Mouse (Mus musculus): ENCODE data around the gene Zbtb12. TPM values are rescaled to one million over a fixed set of nuclear protein-coding genes. Genes with fewer than 3 reads are reported as not detected.
A peak's percentile ranks its signal among the peaks of the same experiment; 100 is the strongest.
"Not testable (repeated sequence)": the region's sequence is repeated elsewhere in the genome, so short reads cannot be mapped to it uniquely, and the experiment has no call there.

The Zbtb12 gene
- 6.9 and 9.3 TPM in 2 replicates for total RNA-seq (2012; rRNA removed)
- 2.2 and 2.4 TPM in 2 replicates for total RNA-seq (2014; rRNA removed)
- polyA plus RNA-seq (2012; ENCODE audit: insufficient read length, low read depth), result 8.0 and 8.5 TPM in 2 replicates

DNA sequence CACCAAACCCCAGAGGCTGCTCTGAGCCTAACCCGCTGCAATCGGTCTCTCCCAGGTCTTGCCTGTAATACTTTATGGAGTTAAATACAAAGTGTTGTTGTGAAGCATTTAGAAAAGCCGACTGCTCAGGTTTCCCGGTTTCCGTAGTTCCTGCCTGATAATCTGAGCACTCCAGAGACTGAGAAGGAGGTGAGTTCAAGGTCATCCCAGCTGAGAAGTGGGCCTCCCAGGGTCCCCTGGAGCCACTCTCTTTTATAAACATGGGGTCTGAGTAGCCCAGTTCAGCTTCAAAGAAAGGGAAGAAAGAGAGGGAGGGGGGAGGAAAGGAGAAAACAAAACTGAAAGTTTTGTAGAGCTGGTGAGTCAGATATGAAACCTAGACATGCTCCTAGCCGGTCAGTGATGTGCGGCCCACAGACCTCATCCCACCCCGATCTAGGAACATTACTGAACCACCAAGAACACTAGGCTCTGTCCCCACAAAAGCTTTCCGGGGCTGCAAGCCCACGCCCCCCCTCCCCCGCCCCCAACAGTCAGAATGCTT lies at the start of gene Zbtb12:
Gene Zbtb12, plus strand, starts transcription at position 148 of the 544 bp plus-strand sequence.
- peak within 1 kb of the TSS; percentile 37 for H3K27ac ChIP-seq (ENCODE audit: insufficient read depth, low read depth)
- H3K27me3 ChIP-seq (replicated peaks), result no peaks in the 10 kb centered on the region
- H3K79me2 ChIP-seq (replicated peaks; ENCODE audit: control insufficient read depth, extremely low read depth, insufficient read depth, poor library complexity, severe bottlenecking), result no peaks in the 10 kb centered on the region
- H3K4me1 ChIP-seq (ENCODE audit: control insufficient read depth in 1 of 2, insufficient read depth in 2 of 2), result peaks cover 11 to 33% of the 10 kb centered on the region in 2 experiments
- H3K9ac ChIP-seq (ENCODE audit: insufficient read depth, low read depth), result peak within 1 kb of the TSS; percentile 52
- peak; percentile 49 for DNase-seq (ENCODE audit: extremely low read depth)
- in situ Hi-C loops (cut with MboI; ENCODE audit: low pct_ligation_motif_present, low pct_unique_long_range_greater_than_20kb, low sequenced_read_pairs) (no loop called here), dilution Hi-C loops (cut with MboI; ENCODE audit: extremely low pct_ligation_motif_present, extremely low pct_unique_long_range_greater_than_20kb, low sequenced_read_pairs) (no loop called here)
- H3K9me3 ChIP-seq (replicated peaks; ENCODE audit: low read length), result no peaks in the 10 kb centered on the region
- peak within 1 kb of the TSS in 2 of 3 experiments; percentile 18 to 37 for H3K4me3 ChIP-seq (replicated peaks in 1 of 3; ENCODE audit: low read depth in 2 of 3, low read length in 2 of 3, poor library complexity in 1 of 3)
- TF ChIP-seq RAD21 (IDR thresholded peaks at IDR 0.05; ENCODE audit: low read depth, low read length) (no peak), MAX (IDR thresholded peaks at IDR 0.05; ENCODE audit: low read length) (no peak), MEF2A (IDR thresholded peaks at IDR 0.05; ENCODE audit: borderline replicate concordance, low read depth, low read length) (no peak), KAT2A (IDR thresholded peaks at IDR 0.05; ENCODE audit: insufficient replicate concordance, low read length) (no peak), CHD1 (IDR thresholded peaks at IDR 0.05; ENCODE audit: low read depth, low read length) (peak; percentile 71; the same call in 1 of the 2 replicates), MXI1 (IDR thresholded peaks at IDR 0.05; ENCODE audit: low read depth, low read length) (0 out of 2 replicates have a peak, but pooled peaks have one; percentile 29), NELFE (IDR thresholded peaks at IDR 0.05; ENCODE audit: low read depth, low read length) (no peak), MAZ (IDR thresholded peaks at IDR 0.05; ENCODE audit: low read depth, low read length) (peak; percentile 97), MYC (IDR thresholded peaks at IDR 0.05; ENCODE audit: low read depth, low read length) (peak; percentile 52), SMC3 (IDR thresholded peaks at IDR 0.05; ENCODE audit: low read depth, low read length) (no peak), ZC3H11A (IDR thresholded peaks at IDR 0.05; ENCODE audit: low read depth, low read length) (no peak), ETS1 (conservative IDR thresholded peaks at IDR 0.05; ENCODE audit: low read depth, low read length) (peak; percentile 75), NRF1 (IDR thresholded peaks at IDR 0.05; ENCODE audit: low read depth, low read length) (no peak), HCFC1 (IDR thresholded peaks at IDR 0.05; ENCODE audit: low read depth, low read length) (no peak), TCF12 (IDR thresholded peaks at IDR 0.05; ENCODE audit: low read depth, low read length) (no peak; the same call in 1 of the 2 replicates), RCOR1 (conservative IDR thresholded peaks at IDR 0.05; ENCODE audit: low read depth, low read length) (peak; percentile 29; the same call in 1 of the 2 replicates), E2F4 (IDR thresholded peaks at IDR 0.05; ENCODE audit: insufficient replicate concordance, low read depth, low read length) (no peak), PAX5 (IDR thresholded peaks at IDR 0.05; ENCODE audit: low read length) (no peak), POLR2A (IDR thresholded peaks at IDR 0.05; ENCODE audit: low read depth, low read length) (peak; percentile 38; the same call in 1 of the 2 replicates), SIN3A (IDR thresholded peaks at IDR 0.05; ENCODE audit: low read length) (0 out of 2 replicates have a peak, but pooled peaks have one; percentile 45), EP300 (IDR thresholded peaks at IDR 0.05; ENCODE audit: low read length) (peak; percentile 42; the same call in 1 of the 2 replicates), IRF4 (IDR thresholded peaks at IDR 0.05; ENCODE audit: low read depth, low read length) (peak; percentile 89), USF2 (conservative IDR thresholded peaks at IDR 0.05; ENCODE audit: low read depth, low read length) (no peak), MAFK (IDR thresholded peaks at IDR 0.05; ENCODE audit: insufficient replicate concordance, low read length) (no peak), ZKSCAN1 (IDR thresholded peaks at IDR 0.05; ENCODE audit: borderline replicate concordance, low read depth, low read length) (no peak), CHD2 (IDR thresholded peaks at IDR 0.05; ENCODE audit: low read length) (no peak), POLR2AphosphoS2 (IDR thresholded peaks at IDR 0.05; ENCODE audit: low read depth, low read length) (no peak), JUN (IDR thresholded peaks at IDR 0.05; ENCODE audit: insufficient read depth, low read depth, low read length) (peak; percentile 18; the same call in 1 of the 2 replicates), TBP (conservative IDR thresholded peaks at IDR 0.05; ENCODE audit: low read depth, low read length) (0 out of 2 replicates have a peak, but pooled peaks have one; percentile 56), ELF1 (IDR thresholded peaks at IDR 0.05; ENCODE audit: low read depth, low read length) (no peak), ZNF384 (IDR thresholded peaks at IDR 0.05; ENCODE audit: low read depth, low read length) (no peak), ZMIZ1 (IDR thresholded peaks at IDR 0.05; ENCODE audit: low read depth, low read length) (no peak), BHLHE40 (IDR thresholded peaks at IDR 0.05; ENCODE audit: low read depth, low read length) (no peak), GABPA (IDR thresholded peaks at IDR 0.05; ENCODE audit: insufficient replicate concordance, low read depth, low read length) (no peak)
- H3K4me2 ChIP-seq (ENCODE audit: insufficient read depth, low read depth, poor library complexity, severe bottlenecking), result peak within 1 kb of the TSS; percentile 82
- H3K36me3 ChIP-seq (replicated peaks in 1 of 2; ENCODE audit: control insufficient read depth in 1 of 2, insufficient read depth in 1 of 2, low read length in 1 of 2), result no peaks in the 10 kb centered on the region

DNA sequence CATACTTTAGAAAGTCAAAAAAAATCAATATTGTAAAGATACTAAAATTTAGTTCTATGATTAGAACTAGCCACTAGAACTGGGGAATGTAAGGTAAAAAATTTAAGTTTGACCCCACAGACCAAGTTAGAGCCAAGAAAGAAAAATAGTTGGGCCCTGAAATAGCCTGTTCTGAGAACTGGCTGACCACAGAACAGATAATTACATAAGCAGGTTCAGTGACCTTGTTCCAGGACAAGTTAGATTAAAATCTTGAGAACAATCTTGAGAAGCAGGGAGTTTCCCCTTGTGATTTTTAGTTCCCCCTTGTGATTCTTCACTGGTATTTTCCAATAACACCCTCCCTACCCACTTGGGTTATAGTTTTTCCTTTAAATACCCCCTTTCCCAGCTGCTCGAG lies 48.5 kb upstream of the Zbtb12 start:
- H3K79me2 ChIP-seq (replicated peaks; ENCODE audit: control insufficient read depth, extremely low read depth, insufficient read depth, poor library complexity, severe bottlenecking); H3K4me3 ChIP-seq (replicated peaks in 1 of 3; ENCODE audit: low read depth in 2 of 3, low read length in 2 of 3, poor library complexity in 1 of 3); dilution Hi-C loops (cut with MboI; ENCODE audit: extremely low pct_ligation_motif_present, extremely low pct_unique_long_range_greater_than_20kb, low sequenced_read_pairs); H3K27me3 ChIP-seq (replicated peaks); H3K27ac ChIP-seq (ENCODE audit: insufficient read depth, low read depth); H3K9ac ChIP-seq (ENCODE audit: insufficient read depth, low read depth); DNase-seq (ENCODE audit: extremely low read depth); in situ Hi-C loops (cut with MboI; ENCODE audit: low pct_ligation_motif_present, low pct_unique_long_range_greater_than_20kb, low sequenced_read_pairs); H3K4me2 ChIP-seq (ENCODE audit: insufficient read depth, low read depth, poor library complexity, severe bottlenecking); H3K4me1 ChIP-seq (ENCODE audit: control insufficient read depth in 1 of 2, insufficient read depth in 2 of 2): not testable (repeated sequence)
- Histone ChIP-seq H3K36me3 (replicated peaks in 1 of 2; ENCODE audit: control insufficient read depth in 1 of 2, insufficient read depth in 1 of 2, low read length in 1 of 2) (peaks cover 50 to 73% of the 10 kb centered on the region in 2 experiments), H3K9me3 (replicated peaks; ENCODE audit: low read length) (peaks cover 22% of the 10 kb centered on the region)

Measured in CH12.LX (cell line).